Mouse (Mus musculus) adrenal gland, adult 10 weeks (tissue): ENCODE results near the gene Pls3. TPM values are rescaled to one million over a fixed set of nuclear protein-coding genes. Genes with fewer than 3 reads are reported as not detected.

ENCODE experiments used
- polyA plus RNA-seq: library from polyadenylated mRNA; stranded (reverse); fragments of 350-450 nt; fragmentation: Illumina TruSeq; extraction: RNeasy Lipid Tissue Mini Kit (QIAGEN cat#74804); gene quantifications from one replicate; pipeline ENCODE4 v1.2.3, GENCODE M21; 2014; ENCODE audit warnings: low read depth, low replicate concordance

Gene Pls3
- 266 TPM for polyA plus RNA-seq

GRCm38 (mm10) chrX:75874332-75875291 is at the start of gene Pls3:
TSS of gene Pls3 (minus strand) at chrX:75875182.

